Mouse (Mus musculus) kidney, adult 2 months (tissue): Measurements from ENCODE around the gene Gm11146. TPM values are rescaled to one million over a fixed set of nuclear protein-coding genes. Genes with fewer than 3 reads are reported as not detected.

ENCODE experiments used
- DNase-seq: peaks from one replicate; pipeline ENCODE4 v3.0.0; 2021
- H3K27ac ChIP-seq: fragments of 200-500 bp; 2 replicates; pipeline ENCODE4 v1.5.1; 2012; ENCODE audit warnings: low read depth, low read length, control low read depth, inconsistent platforms; ENCODE audit not compliant: insufficient read depth
- H3K27me3 ChIP-seq: fragments of 200-500 bp; replicated peaks from 2 replicates; pipeline ENCODE4 v1.6.1; 2012; ENCODE audit warnings: mild to moderate bottlenecking, moderate library complexity, low read length, inconsistent platforms; ENCODE audit not compliant: control insufficient read depth, insufficient read depth
- H3K36me3 ChIP-seq: fragments of 200-500 bp; 2 replicates; pipeline ENCODE4 v1.6.1; 2012; ENCODE audit warnings: mild to moderate bottlenecking, moderate library complexity, low read length, inconsistent platforms; ENCODE audit not compliant: control insufficient read depth, insufficient read depth
- H3K4me1 ChIP-seq: fragments of 200-500 bp; 2 replicates; pipeline ENCODE4 v1.6.1; 2011; ENCODE audit warnings: low read length; ENCODE audit not compliant: control insufficient read depth, insufficient read depth
- H3K4me3 ChIP-seq: fragments of 200-500 bp; 2 replicates; pipeline ENCODE4 v1.5.1; 2011; ENCODE audit warnings: mild to moderate bottlenecking, low read depth, low read length, control low read depth; ENCODE audit not compliant: insufficient read depth
- CTCF ChIP-seq: fragments of 200-500 bp; conservative IDR thresholded peaks from 2 replicates; pipeline ENCODE4 v1.5.1; 2011; ENCODE audit warnings: low read depth, mild to moderate bottlenecking, control low read depth, low read length, moderate library complexity, mixed read lengths; ENCODE audit not compliant: insufficient read depth, insufficient read length
- POLR2A ChIP-seq: fragments of 200-500 bp; IDR thresholded peaks from one replicate; pipeline ENCODE4 v1.6.1; 2011; ENCODE audit warnings: low read depth, low read length, control low read depth
- WGBS: fragments of 180-500 bp; shearing (Covaris S2); methylation state at CpG from one replicate; pipeline ENCODE4 v1.1.7; 2018; 5-methylcytosine and 5-hydroxymethylcytosine counted together
- polyA plus RNA-seq: library from polyadenylated mRNA; depleted of rRNA; stranded (reverse); fragments of >200 nt; gene quantifications from 2 replicates; pipeline ENCODE4 v1.2.3, GENCODE M21; 2012

Gm11146 gene
- polyA plus RNA-seq, 1 experiment = not detected

DNA sequence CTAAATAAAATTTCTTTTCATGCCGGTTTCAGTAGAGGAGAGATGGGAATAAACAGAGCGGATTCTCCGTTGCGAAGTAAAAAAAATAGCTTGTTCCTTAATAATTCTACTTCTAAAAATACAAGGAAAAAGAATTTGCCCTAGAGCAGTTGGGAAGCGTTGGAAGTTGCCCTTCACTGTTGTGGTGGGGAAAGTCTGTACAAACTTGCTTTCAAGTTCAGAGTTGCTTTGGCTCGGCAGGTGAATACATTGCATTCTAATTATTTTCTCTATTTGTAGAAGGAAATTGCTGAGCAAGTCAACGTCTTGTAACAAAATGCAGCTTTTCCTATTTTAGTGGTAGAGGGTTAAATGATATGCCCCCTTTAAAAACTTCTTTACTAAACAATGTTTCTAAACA, 6.2 kb downstream of the Gm11146 start:
- H3K27ac ChIP-seq = no peak overlapping the region
- peak; percentile 12 for DNase-seq
- WGBS = 73% methylated on average over 7 of the region's 7 CpGs

DNA sequence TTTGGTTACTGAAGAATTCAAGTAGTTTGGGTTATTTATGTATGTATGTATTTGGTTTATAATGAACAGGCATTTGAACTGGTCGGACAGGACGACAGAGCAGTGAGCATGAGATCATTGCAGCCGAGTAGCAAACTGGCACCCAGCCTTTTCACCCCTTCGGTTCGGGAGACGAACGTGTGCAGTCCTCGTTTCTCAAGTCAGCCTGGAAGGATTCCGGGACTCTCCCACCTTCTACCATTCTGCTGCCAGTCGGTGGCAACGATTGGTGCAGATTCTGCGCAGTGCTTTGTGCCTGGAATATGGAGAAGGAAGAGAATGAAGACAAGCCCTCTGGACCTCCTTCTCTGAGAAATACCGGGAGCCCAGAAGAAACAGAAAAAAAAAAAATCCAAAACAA, 7.3 kb downstream of the Gm11146 start:
- H3K36me3 ChIP-seq = no peaks in the 10 kb centered on the region
- no peaks in the 10 kb centered on the region for H3K4me1 ChIP-seq
- DNase-seq = peak; percentile 38
- 57% methylated on average over 13 of the region's 13 CpGs for WGBS
- TF ChIP-seq CTCF (no peak), POLR2A (no peak)
- H3K4me3 ChIP-seq = peak overlapping the region; percentile 27; the same call in 1 of the 2 replicates
- H3K27me3 ChIP-seq = no peaks in the 10 kb centered on the region
- H3K27ac ChIP-seq = no peak overlapping the region

More for the DNA sequence above, 6.2 kb downstream of the Gm11146 start:
- TF ChIP-seq POLR2A = no peak
- no peak for TF ChIP-seq CTCF
- no peaks in the 10 kb centered on the region for H3K36me3 ChIP-seq
- H3K4me1 ChIP-seq = no peaks in the 10 kb centered on the region
- no peak overlapping the region for H3K4me3 ChIP-seq
- no peaks in the 10 kb centered on the region for H3K27me3 ChIP-seq

GRCm38 (mm10) chr16:77593828-77594421, 8.0 kb downstream of the Gm11146 start:
- peak; percentile 73 for DNase-seq
- Histone ChIP-seq H3K4me1 (no peaks in the 10 kb centered on the region), H3K36me3 (no peaks in the 10 kb centered on the region), H3K27me3 (no peaks in the 10 kb centered on the region), H3K27ac (peak overlapping the region; percentile 34), H3K4me3 (peak overlapping the region; percentile 17)
- TF ChIP-seq CTCF (no peak), POLR2A (no peak)
- WGBS = 25% methylated on average over 12 of the region's 12 CpGs

DNA sequence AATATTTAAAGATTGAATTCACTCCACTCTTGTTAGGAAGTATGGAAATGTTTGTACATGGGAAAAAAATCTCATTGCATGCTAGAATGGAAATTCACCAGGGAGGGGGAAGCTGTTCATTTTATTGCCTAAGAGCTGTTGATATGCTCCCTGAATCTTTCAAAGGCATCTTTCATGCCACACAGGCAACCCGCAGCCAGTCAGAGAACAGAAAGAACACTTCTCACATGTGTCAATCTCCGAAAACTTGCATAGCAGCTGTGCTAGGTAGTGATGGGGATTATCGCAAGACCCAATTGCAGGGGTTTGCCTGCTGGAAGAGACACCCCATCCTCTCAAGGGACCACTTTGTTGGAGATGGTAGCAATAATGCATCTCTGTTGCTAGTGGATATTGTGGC, 8.9 kb downstream of the Gm11146 start:
- WGBS = 78% methylated on average over 3 of the region's 3 CpGs
- H3K4me3 ChIP-seq = no peak overlapping the region
- H3K36me3 ChIP-seq = no peaks in the 10 kb centered on the region
- H3K4me1 ChIP-seq = no peaks in the 10 kb centered on the region
- DNase-seq = peak; percentile 9
- no peaks in the 10 kb centered on the region for H3K27me3 ChIP-seq
- TF ChIP-seq POLR2A = no peak
- H3K27ac ChIP-seq = no peak overlapping the region

GRCm38 (mm10) chr16:77573036-77573435, 28.9 kb downstream of the Gm11146 start:
- no peak for DNase-seq
- WGBS = 86% methylated on average over 5 of the region's 5 CpGs
- no peak for TF ChIP-seq CTCF
- no peak for TF ChIP-seq POLR2A
- Histone ChIP-seq H3K27ac (no peak overlapping the region), H3K4me3 (no peak overlapping the region), H3K4me1 (no peaks in the 10 kb centered on the region), H3K36me3 (no peaks in the 10 kb centered on the region), H3K27me3 (no peaks in the 10 kb centered on the region)

DNA sequence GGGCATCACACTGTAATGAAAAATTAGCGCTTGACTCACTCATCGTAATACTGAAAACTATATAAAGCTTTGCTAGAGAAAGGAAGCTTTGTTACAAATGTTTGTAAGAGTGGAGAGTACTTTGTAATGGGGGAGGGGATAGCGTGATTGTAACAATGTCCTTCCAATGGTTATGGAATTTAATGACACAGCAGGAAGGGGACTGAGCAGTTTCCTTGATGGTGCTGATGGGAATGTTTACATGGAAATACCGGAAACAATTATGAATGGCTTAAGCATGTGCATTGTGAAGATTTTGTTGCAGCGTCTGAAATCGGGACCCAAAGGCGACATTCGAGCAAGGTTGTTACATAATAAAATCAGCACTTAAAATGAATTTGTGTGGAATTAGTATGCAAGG, 32.4 kb downstream of the Gm11146 start:
- Histone ChIP-seq H3K4me3 (no peak overlapping the region), H3K27me3 (no peaks in the 10 kb centered on the region), H3K4me1 (no peaks in the 10 kb centered on the region), H3K36me3 (no peaks in the 10 kb centered on the region), H3K27ac (no peak overlapping the region)
- no peak for TF ChIP-seq POLR2A
- no peak for TF ChIP-seq CTCF
- 86% methylated on average over 8 of the region's 8 CpGs for WGBS
- DNase-seq = no peak

- Histone ChIP-seq H3K4me1 (no peaks in the 10 kb centered on the region), H3K36me3 (no peaks in the 10 kb centered on the region), H3K4me3 (no peak overlapping the region), H3K27ac (no peak overlapping the region), H3K27me3 (no peaks in the 10 kb centered on the region)
- DNase-seq = no peak
- TF ChIP-seq CTCF = no peak
- 70% methylated on average over 3 of the region's 3 CpGs for WGBS
These were observed 33.5 kb downstream of the Gm11146 start for GRCm38 (mm10) chr16:77568384-77568783.
